Mouse (Mus musculus): Measurements from ENCODE around the gene Ankrd50.

GRCm38 (mm10) chr3:38459507-38460249, 25.0 kb downstream of the Ankrd50 start:
- TF ChIP-seq CTCF (IDR thresholded peaks at IDR 0.05; ENCODE audit: low read depth, low read length) = no peak
- no peak for TF ChIP-seq POLR2A (IDR thresholded peaks at IDR 0.05; ENCODE audit: borderline replicate concordance, low read depth, low read length)

Measured in bone marrow macrophage, adult 2 months (primary cell).